Mouse (Mus musculus) myocyte (in vitro differentiated cells): ENCODE data around the gene Cav1.

ENCODE experiments used
- MYOG ChIP-seq, 3 experiments: IDR thresholded peaks; one replicate each; pipeline ENCODE4 v1.6.1; 2011; ENCODE audit warnings: control low read depth in 2 of 3, low read depth in 2 of 3, mild to moderate bottlenecking in 2 of 3; ENCODE audit not compliant: insufficient read length in 2 of 3, control insufficient read depth in 1 of 3, insufficient read depth in 1 of 3
- POLR2A ChIP-seq: IDR thresholded peaks from one replicate; pipeline ENCODE4 v1.6.1; 2011; ENCODE audit warnings: low read depth, mild to moderate bottlenecking, control low read depth, moderate library complexity; ENCODE audit not compliant: insufficient read length
- POLR2AphosphoS2 ChIP-seq: IDR thresholded peaks from one replicate; pipeline ENCODE4 v1.6.1; 2011; ENCODE audit warnings: low read depth, control low read depth; ENCODE audit not compliant: insufficient read length
- TCF12 ChIP-seq: IDR thresholded peaks from one replicate; pipeline ENCODE4 v1.6.1; 2011; ENCODE audit warnings: mild to moderate bottlenecking, control low read depth; ENCODE audit not compliant: poor library complexity, insufficient read depth, severe bottlenecking
- USF1 ChIP-seq: IDR thresholded peaks from one replicate; pipeline ENCODE4 v1.6.1; 2011; ENCODE audit warnings: low read depth, mild to moderate bottlenecking, control low read depth, moderate library complexity

GRCm38 (mm10) chr6:17381690-17382089, 75.6 kb downstream of the Cav1 start:
- TF ChIP-seq POLR2A, result no peak
- TF ChIP-seq TCF12, result no peak
- no peak for TF ChIP-seq MYOG (IDR thresholded peaks at IDR 0.05; ENCODE audit: control insufficient read depth in 1 of 3, insufficient read depth in 1 of 3, insufficient read length in 2 of 3, low read depth in 2 of 3)
- no peak for TF ChIP-seq POLR2AphosphoS2
- no peak for TF ChIP-seq USF1
